Mouse (Mus musculus) ES-Bruce4 (cell line): ENCODE measurements at regions not wholly inside any gene's neighbourhood (a gene's known extent, or its start where the extent isn't known, plus 50 kb on each side); places are given as distances from the start of the nearest gene placed in this dataset.

Experiments
- CTCF ChIP-seq: IDR thresholded peaks from one replicate; pipeline ENCODE4 v1.8.1; 2011; ENCODE audit warnings: low read depth, low read length
- POLR2A ChIP-seq: IDR thresholded peaks from one replicate; pipeline ENCODE4 v1.8.1; 2011; ENCODE audit warnings: low read length; ENCODE audit not compliant: insufficient read depth

GRCm38 (mm10) chr1:125286347-125286746, 149.2 kb downstream of the Actr3 start:
- TF ChIP-seq CTCF (no peak), POLR2A (no peak)
